Mouse (Mus musculus): ENCODE measurements around the gene Fkbp1a. TPM values are rescaled to one million over a fixed set of nuclear protein-coding genes. Genes with fewer than 3 reads are reported as not detected.
A peak's percentile ranks its signal among the peaks of the same experiment; 100 is the strongest.

Fkbp1a gene
- polyA plus RNA-seq, 1 experiment from 2014 or later, result 610 TPM

- Histone ChIP-seq H3K27me3 (ENCODE audit: control insufficient read depth, insufficient read depth, low read length) (no peaks in the 10 kb centered on the region), H3K27ac (ENCODE audit: low read depth, low read length) (no peak overlapping the region), H3K4me2 (replicated peaks; ENCODE audit: low read depth, low read length) (no peak overlapping the region), H3K4me3 (ENCODE audit: low read depth, low read length) (no peak overlapping the region), H3K4me1 (replicated peaks; ENCODE audit: control insufficient read depth, insufficient read depth, low read length) (peaks cover under 1% of the 10 kb centered on the region), H3K36me3 (ENCODE audit: control insufficient read depth, insufficient read depth, low read length) (no peaks in the 10 kb centered on the region), H3K9me3 (ENCODE audit: control insufficient read depth, low read length) (no peaks in the 10 kb centered on the region), H3K9ac (ENCODE audit: low read depth, low read length) (no peak overlapping the region)
- WGBS, result 67% methylated on average over 4 of the region's 4 CpGs
- no peak for DNase-seq (ENCODE audit: low spot score)
- ATAC-seq (ENCODE audit: low FRiP score), result no peak
These were observed 3.6 kb upstream of the Fkbp1a start for GRCm38 (mm10) chr2:151538646-151539045.

GRCm38 (mm10) chr2:151543063-151543895 is 996 bp downstream of the Fkbp1a start:
- Histone ChIP-seq H3K4me2 (replicated peaks; ENCODE audit: low read depth, low read length) (peak overlapping the region; percentile 70), H3K9me3 (ENCODE audit: control insufficient read depth, low read length) (no peaks in the 10 kb centered on the region), H3K36me3 (ENCODE audit: control insufficient read depth, insufficient read depth, low read length) (no peaks in the 10 kb centered on the region), H3K27ac (ENCODE audit: low read depth, low read length) (peak overlapping the region; percentile 71), H3K4me1 (replicated peaks; ENCODE audit: control insufficient read depth, insufficient read depth, low read length) (peaks cover 3% of the 10 kb centered on the region), H3K4me3 (ENCODE audit: low read depth, low read length) (peak overlapping the region; percentile 92), H3K9ac (ENCODE audit: low read depth, low read length) (peak overlapping the region; percentile 93), H3K27me3 (ENCODE audit: control insufficient read depth, insufficient read depth, low read length) (no peaks in the 10 kb centered on the region)
- ATAC-seq (ENCODE audit: low FRiP score) (peak; percentile 36), DNase-seq (ENCODE audit: low spot score) (peak; percentile 68)
- 2% methylated on average over 21 of the region's 21 CpGs for WGBS

- Histone ChIP-seq H3K4me1 (replicated peaks; ENCODE audit: control insufficient read depth, insufficient read depth, low read length) (peaks cover 3% of the 10 kb centered on the region), H3K27ac (ENCODE audit: low read depth, low read length) (no peak overlapping the region), H3K4me2 (replicated peaks; ENCODE audit: low read depth, low read length) (0 out of 2 replicates have a peak overlapping the region, but pooled peaks have one; percentile 70), H3K4me3 (ENCODE audit: low read depth, low read length) (no peak overlapping the region), H3K9me3 (ENCODE audit: control insufficient read depth, low read length) (no peaks in the 10 kb centered on the region), H3K27me3 (ENCODE audit: control insufficient read depth, insufficient read depth, low read length) (no peaks in the 10 kb centered on the region), H3K36me3 (ENCODE audit: control insufficient read depth, insufficient read depth, low read length) (no peaks in the 10 kb centered on the region), H3K9ac (ENCODE audit: low read depth, low read length) (no peak overlapping the region)
- WGBS, result 72% methylated on average over 6 of the region's 6 CpGs
- DNase-seq (ENCODE audit: low spot score) (no peak), ATAC-seq (ENCODE audit: low FRiP score) (no peak)
These were observed 2.4 kb downstream of the Fkbp1a start for GRCm38 (mm10) chr2:151544673-151545072.

GRCm38 (mm10) chr2:151546571-151546970 is 4.3 kb downstream of the Fkbp1a start:
- Histone ChIP-seq H3K27ac (ENCODE audit: low read depth, low read length) (no peak overlapping the region), H3K4me1 (replicated peaks; ENCODE audit: control insufficient read depth, insufficient read depth, low read length) (peaks cover 3% of the 10 kb centered on the region), H3K27me3 (ENCODE audit: control insufficient read depth, insufficient read depth, low read length) (no peaks in the 10 kb centered on the region), H3K4me2 (replicated peaks; ENCODE audit: low read depth, low read length) (no peak overlapping the region), H3K36me3 (ENCODE audit: control insufficient read depth, insufficient read depth, low read length) (no peaks in the 10 kb centered on the region; the same call in 1 of the 2 replicates), H3K9ac (ENCODE audit: low read depth, low read length) (no peak overlapping the region), H3K4me3 (ENCODE audit: low read depth, low read length) (no peak overlapping the region), H3K9me3 (ENCODE audit: control insufficient read depth, low read length) (no peaks in the 10 kb centered on the region)
- ATAC-seq (ENCODE audit: low FRiP score), result no peak
- 91% methylated on average over 4 of the region's 4 CpGs for WGBS
- no peak for DNase-seq (ENCODE audit: low spot score)

- Histone ChIP-seq H3K4me3 (ENCODE audit: low read depth, low read length) (no peak overlapping the region), H3K4me1 (replicated peaks; ENCODE audit: control insufficient read depth, insufficient read depth, low read length) (no peaks in the 10 kb centered on the region), H3K36me3 (ENCODE audit: control insufficient read depth, insufficient read depth, low read length) (no peaks in the 10 kb centered on the region; the same call in 1 of the 2 replicates), H3K27me3 (ENCODE audit: control insufficient read depth, insufficient read depth, low read length) (no peaks in the 10 kb centered on the region), H3K4me2 (replicated peaks; ENCODE audit: low read depth, low read length) (no peak overlapping the region), H3K9me3 (ENCODE audit: control insufficient read depth, low read length) (no peaks in the 10 kb centered on the region), H3K9ac (ENCODE audit: low read depth, low read length) (no peak overlapping the region), H3K27ac (ENCODE audit: low read depth, low read length) (no peak overlapping the region)
- ATAC-seq (ENCODE audit: low FRiP score) (no peak), DNase-seq (ENCODE audit: low spot score) (no peak)
- WGBS, result 90% methylated on average over 3 of the region's 3 CpGs
These were observed 7.4 kb downstream of the Fkbp1a start for GRCm38 (mm10) chr2:151549615-151550121.

GRCm38 (mm10) chr2:151562930-151563921 is 20.9 kb downstream of the Fkbp1a start:
- Histone ChIP-seq H3K4me2 (replicated peaks; ENCODE audit: low read depth, low read length) (no peak overlapping the region), H3K4me3 (ENCODE audit: low read depth, low read length) (no peak overlapping the region), H3K36me3 (ENCODE audit: control insufficient read depth, insufficient read depth, low read length) (peaks cover 7% of the 10 kb centered on the region; the same call in 1 of the 2 replicates), H3K4me1 (replicated peaks; ENCODE audit: control insufficient read depth, insufficient read depth, low read length) (no peaks in the 10 kb centered on the region), H3K9ac (ENCODE audit: low read depth, low read length) (no peak overlapping the region), H3K9me3 (ENCODE audit: control insufficient read depth, low read length) (no peaks in the 10 kb centered on the region), H3K27ac (ENCODE audit: low read depth, low read length) (no peak overlapping the region), H3K27me3 (ENCODE audit: control insufficient read depth, insufficient read depth, low read length) (no peaks in the 10 kb centered on the region)
- WGBS, result 92% methylated on average over 7 of the region's 7 CpGs
- ATAC-seq (ENCODE audit: low FRiP score) (no peak), DNase-seq (ENCODE audit: low spot score) (no peak)

GRCm38 (mm10) chr2:151564006-151564405 is 21.7 kb downstream of the Fkbp1a start:
- Histone ChIP-seq H3K9me3 (ENCODE audit: control insufficient read depth, low read length) (no peaks in the 10 kb centered on the region), H3K27ac (ENCODE audit: low read depth, low read length) (no peak overlapping the region), H3K36me3 (ENCODE audit: control insufficient read depth, insufficient read depth, low read length) (peaks cover 7% of the 10 kb centered on the region; the same call in 1 of the 2 replicates), H3K4me3 (ENCODE audit: low read depth, low read length) (no peak overlapping the region), H3K9ac (ENCODE audit: low read depth, low read length) (no peak overlapping the region), H3K27me3 (ENCODE audit: control insufficient read depth, insufficient read depth, low read length) (no peaks in the 10 kb centered on the region), H3K4me2 (replicated peaks; ENCODE audit: low read depth, low read length) (no peak overlapping the region), H3K4me1 (replicated peaks; ENCODE audit: control insufficient read depth, insufficient read depth, low read length) (no peaks in the 10 kb centered on the region)
- ATAC-seq (ENCODE audit: low FRiP score) (no peak), DNase-seq (ENCODE audit: low spot score) (no peak)
- WGBS, result 79% methylated on average over 1 of the region's 1 CpGs

GRCm38 (mm10) chr2:151564986-151565385 is 22.7 kb downstream of the Fkbp1a start:
- 77% methylated on average over 3 of the region's 3 CpGs for WGBS

More at GRCm38 (mm10) chr2:151564986-151565385, 22.7 kb downstream of the Fkbp1a start:
- H3K9me3 ChIP-seq (ENCODE audit: control insufficient read depth, low read length), result no peaks in the 10 kb centered on the region
- H3K4me1 ChIP-seq (replicated peaks; ENCODE audit: control insufficient read depth, insufficient read depth, low read length), result no peaks in the 10 kb centered on the region
- no peak overlapping the region for H3K27ac ChIP-seq (ENCODE audit: low read depth, low read length)
- ATAC-seq (ENCODE audit: low FRiP score), result no peak
- H3K4me3 ChIP-seq (ENCODE audit: low read depth, low read length), result no peak overlapping the region
- H3K36me3 ChIP-seq (ENCODE audit: control insufficient read depth, insufficient read depth, low read length), result peaks cover 4% of the 10 kb centered on the region; the same call in 1 of the 2 replicates
- no peak overlapping the region for H3K4me2 ChIP-seq (replicated peaks; ENCODE audit: low read depth, low read length)
- DNase-seq (ENCODE audit: low spot score), result no peak
- H3K9ac ChIP-seq (ENCODE audit: low read depth, low read length), result no peak overlapping the region
- no peaks in the 10 kb centered on the region for H3K27me3 ChIP-seq (ENCODE audit: control insufficient read depth, insufficient read depth, low read length)

Measured in hindbrain, embryonic 11.5 days (tissue).